17 mouse cellular contexts compared by ENCODE assay signal in the genomic region with DNA sequence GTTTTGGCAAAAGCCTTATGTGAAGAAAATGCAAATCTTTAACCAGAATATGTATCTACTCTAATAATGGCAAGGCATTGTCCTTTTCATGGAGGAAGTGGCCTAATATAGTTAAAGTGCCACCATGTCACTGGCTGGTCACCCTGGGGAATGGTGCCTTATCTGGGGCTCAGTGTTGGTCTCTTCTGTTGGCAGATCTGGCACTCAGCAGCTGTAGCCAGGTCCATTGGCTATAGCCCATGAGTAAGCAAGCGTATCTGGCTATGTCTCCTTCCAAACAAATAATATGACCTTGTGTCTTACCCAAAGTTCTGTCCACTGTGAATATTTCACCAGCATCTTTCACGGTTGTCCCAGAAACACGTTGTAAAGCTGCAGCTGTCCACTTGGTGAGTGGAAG.
DNase-seq lines count a peak whose midpoint lies in the region; ATAC-seq and TF ChIP-seq lines count a peak whose summit lies in the region.
"Had no signal": no experiment of that assay in that cellular context is flagged by ENCODE, and none has a peak within 500 bp of the region (broad histone marks: within the 10 kb centered on the region; RNA-seq: fewer than 3 reads in every experiment).

No protein-coding gene starts in this region.

- H3K79me2 ChIP-seq in liver, adult 2 months (ENCODE audit: control insufficient read depth, insufficient read depth, low read length), result no peaks in the 10 kb centered on the region

- no peak for TF ChIP-seq CTCF in liver, adult 2 months (IDR thresholded peaks at IDR 0.05; ENCODE audit: low read depth, low read length)

- ATAC-seq in liver, embryonic 12.5 days, result no peak
- ATAC-seq: activated CD4-positive, CD25-positive, alpha-beta regulatory T cell, adult 4 months; CD4-positive, CD25-positive, alpha-beta regulatory T cell, adult 4 months; Patski had no signal

- no peaks in the 10 kb centered on the region for H3K36me3 ChIP-seq in liver, adult 2 months (ENCODE audit: control insufficient read depth, insufficient read depth, low read length)
- H3K36me3 ChIP-seq in liver, embryonic 12.5 days, result no peaks in the 10 kb centered on the region
- H3K36me3 ChIP-seq: G1E had no signal

- DNase-seq in liver, adult 2 months (ENCODE audit: extremely low read depth, low read depth, low spot score), result peak; percentile 81
- DNase-seq: adrenal gland, adult 2 months; adrenal gland, adult 8-10 months; adrenal gland, postnatal 10 days; adrenal gland, postnatal 14 days; adrenal gland, postnatal 25 days; adrenal gland, postnatal 36 days; B cell, adult 2 months; cerebellum, adult 11 months; cerebellum, adult 11-12 months; cerebellum, adult 18-20 months; cerebellum, adult 2 months had no signal

- no peaks in the 10 kb centered on the region for H3K27me3 ChIP-seq in liver, adult 2 months (ENCODE audit: control insufficient read depth, insufficient read depth, low read length)
- H3K27me3 ChIP-seq in liver, embryonic 12.5 days (replicated peaks), result peaks cover 8% of the 10 kb centered on the region; the same call in 1 of the 2 replicates
- H3K27me3 ChIP-seq: Patski had no signal

- H3K9ac ChIP-seq in liver, adult 2 months (ENCODE audit: low read depth, low read length), result no peak overlapping the region
- no peak overlapping the region for H3K9ac ChIP-seq in liver, embryonic 12.5 days

- no peak for TF ChIP-seq POLR2A in liver, adult 2 months (IDR thresholded peaks at IDR 0.05; ENCODE audit: extremely low read depth, insufficient read depth, low read length)

- WGBS in liver, adult 2 months, result 28% methylated on average over 3 of the region's 3 CpGs
- WGBS in liver, embryonic 12.5 days (ENCODE audit: insufficient replicate concordance), result 81% methylated on average over 3 of the region's 3 CpGs

- peaks cover 6% of the 10 kb centered on the region for H3K4me1 ChIP-seq in liver, adult 2 months (ENCODE audit: control insufficient read depth, insufficient read depth, low read length)
- no peaks in the 10 kb centered on the region for H3K4me1 ChIP-seq in liver, embryonic 12.5 days

- H3K4me3 ChIP-seq in liver, adult 2 months (ENCODE audit: insufficient read depth, low read depth, low read length), result no peak overlapping the region
- H3K4me3 ChIP-seq in liver, embryonic 12.5 days, result no peak overlapping the region

- no peak overlapping the region for H3K27ac ChIP-seq in liver, adult 2 months (replicated peaks; ENCODE audit: insufficient read depth, low read depth, low read length)
- no peak overlapping the region for H3K27ac ChIP-seq in liver, embryonic 12.5 days

- H3K4me2 ChIP-seq in liver, embryonic 12.5 days, result no peak overlapping the region

- H3K9me3 ChIP-seq in liver, embryonic 12.5 days (replicated peaks), result no peaks in the 10 kb centered on the region
- H3K9me3 ChIP-seq: G1E had no signal
